16 mouse cellular contexts compared by ENCODE assay signal in the genomic region with DNA sequence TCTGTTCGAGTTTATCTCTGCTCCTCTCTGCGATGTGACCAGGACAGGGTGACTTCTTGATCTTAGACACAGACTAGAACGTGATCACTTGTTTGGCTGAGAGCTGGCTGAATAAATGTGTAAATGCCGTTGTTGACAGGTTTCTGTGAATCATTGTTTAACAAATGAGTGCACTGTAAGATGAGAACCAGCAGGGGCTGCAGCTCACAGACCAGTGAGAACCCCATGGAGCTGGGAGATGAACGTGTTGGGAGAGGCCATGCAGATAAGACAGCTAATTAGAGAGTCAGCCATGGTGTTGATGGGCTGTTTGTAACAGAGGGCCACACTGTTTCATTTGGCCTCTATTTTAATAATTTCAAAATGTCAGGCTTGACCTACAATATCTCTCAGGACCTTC.
"Had no signal": no experiment of that assay in that cellular context is flagged by ENCODE, and none has a peak within 500 bp of the region (broad histone marks: within the 10 kb centered on the region; RNA-seq: fewer than 3 reads in every experiment).

No protein-coding gene starts in this region.

- DNase-seq: kidney, adult 2 months; kidney, postnatal 25 days; layer of hippocampus, adult 9-11 months; layer of hippocampus, postnatal 36 days; liver; liver, embryonic 13.5 days; liver, postnatal 0 days; lung, postnatal 36 days; right cerebral cortex, postnatal 14 days; thymus, adult 2 months; thymus, postnatal 25 days had no signal

- H3K27ac ChIP-seq: kidney, embryonic 15.5 days; limb, embryonic 12.5 days; liver, embryonic 13.5 days; midbrain, embryonic 13.5 days; neural tube, embryonic 12.5 days; stomach, embryonic 15.5 days had no signal

- H3K36me3 ChIP-seq: kidney, embryonic 15.5 days; limb, embryonic 12.5 days; liver, embryonic 13.5 days; midbrain, embryonic 13.5 days; neural tube, embryonic 12.5 days; stomach, embryonic 15.5 days had no signal

- H3K4me1 ChIP-seq: liver, embryonic 13.5 days; stomach, embryonic 15.5 days had no signal

- H3K27me3 ChIP-seq: kidney, embryonic 15.5 days; liver, embryonic 13.5 days; midbrain, embryonic 13.5 days; neural tube, embryonic 12.5 days; stomach, embryonic 15.5 days had no signal

- H3K4me3 ChIP-seq: kidney, embryonic 15.5 days; limb, embryonic 12.5 days; liver, embryonic 13.5 days; midbrain, embryonic 13.5 days; neural tube, embryonic 12.5 days; stomach, embryonic 15.5 days had no signal

- H3K9me3 ChIP-seq: kidney, embryonic 15.5 days; limb, embryonic 12.5 days; liver, embryonic 13.5 days; midbrain, embryonic 13.5 days; neural tube, embryonic 12.5 days; stomach, embryonic 15.5 days had no signal
